Mouse (Mus musculus): ENCODE data around the gene Mpg. TPM values are rescaled to one million over a fixed set of nuclear protein-coding genes. Genes with fewer than 3 reads are reported as not detected.
A peak's percentile ranks its signal among the peaks of the same experiment; 100 is the strongest.

Mpg gene
- polyA plus RNA-seq, 1 experiment = 8.8 TPM

- no peak for TF ChIP-seq FLI1 (IDR thresholded peaks at IDR 0.05; ENCODE audit: low read length)
- TF ChIP-seq GATA1 (IDR thresholded peaks at IDR 0.05; ENCODE audit: borderline replicate concordance, low read length) = no peak
- peaks cover 5% of the 10 kb centered on the region for H3K36me3 ChIP-seq (replicated peaks; ENCODE audit: low read length)
- peaks cover 65% of the 10 kb centered on the region for H3K4me1 ChIP-seq
- peaks cover 12% of the 10 kb centered on the region; the same call in 1 of the 2 replicates for H3K9me3 ChIP-seq
- H3K4me3 ChIP-seq (replicated peaks) = peak overlapping the region; percentile 93
- peaks cover 76% of the 10 kb centered on the region for H3K27me3 ChIP-seq (replicated peaks)
Observed at GRCm38 (mm10) chr11:32220607-32221224, 5.6 kb upstream of the Mpg start.

GRCm38 (mm10) chr11:32221225-32221950, 4.9 kb upstream of the Mpg start:
- TF ChIP-seq GATA1 (IDR thresholded peaks at IDR 0.05; ENCODE audit: borderline replicate concordance, low read length) (no peak), FLI1 (IDR thresholded peaks at IDR 0.05; ENCODE audit: low read length) (no peak)
- H3K27me3 ChIP-seq (replicated peaks) = peaks cover 70% of the 10 kb centered on the region
- peaks cover 71% of the 10 kb centered on the region for H3K4me1 ChIP-seq
- no peaks in the 10 kb centered on the region for H3K36me3 ChIP-seq (replicated peaks; ENCODE audit: low read length)
- peaks cover 12% of the 10 kb centered on the region; the same call in 1 of the 2 replicates for H3K9me3 ChIP-seq
- H3K4me3 ChIP-seq (replicated peaks) = peak overlapping the region; percentile 93

- Histone ChIP-seq H3K4me1 (peaks cover 73% of the 10 kb centered on the region), H3K36me3 (replicated peaks; ENCODE audit: low read length) (no peaks in the 10 kb centered on the region), H3K27me3 (replicated peaks) (peaks cover 68% of the 10 kb centered on the region), H3K9me3 (peaks cover 12% of the 10 kb centered on the region; the same call in 1 of the 2 replicates), H3K4me3 (replicated peaks) (peak within 1 kb of the TSS; percentile 93)
- TF ChIP-seq FLI1 (IDR thresholded peaks at IDR 0.05; ENCODE audit: low read length) (no peak), GATA1 (IDR thresholded peaks at IDR 0.05; ENCODE audit: borderline replicate concordance, low read length) (no peak)
Observed at GRCm38 (mm10) chr11:32221951-32222409, 4.3 kb upstream of the Mpg start, which contains the start of gene Rhbdf1. Rhbdf1 (minus strand) TSS chr11:32222300.

GRCm38 (mm10) chr11:32222570-32223194, 3.6 kb upstream of the Mpg start:
- H3K4me1 ChIP-seq = peaks cover 80% of the 10 kb centered on the region
- peaks cover 64% of the 10 kb centered on the region for H3K27me3 ChIP-seq (replicated peaks)
- peak overlapping the region; percentile 93 for H3K4me3 ChIP-seq (replicated peaks)

GRCm38 (mm10) chr11:32223297-32223967, 2.9 kb upstream of the Mpg start:
- Histone ChIP-seq H3K4me1 (peaks cover 87% of the 10 kb centered on the region), H3K4me3 (replicated peaks) (peak overlapping the region; percentile 93), H3K9me3 (peaks cover 12% of the 10 kb centered on the region; the same call in 1 of the 2 replicates), H3K36me3 (replicated peaks; ENCODE audit: low read length) (peaks cover 10% of the 10 kb centered on the region), H3K27me3 (replicated peaks) (peaks cover 57% of the 10 kb centered on the region)
- TF ChIP-seq GATA1 (IDR thresholded peaks at IDR 0.05; ENCODE audit: borderline replicate concordance, low read length) (no peak), FLI1 (IDR thresholded peaks at IDR 0.05; ENCODE audit: low read length) (no peak)

More at GRCm38 (mm10) chr11:32222570-32223194, 3.6 kb upstream of the Mpg start:
- Histone ChIP-seq H3K36me3 (replicated peaks; ENCODE audit: low read length) (peaks cover 2% of the 10 kb centered on the region), H3K9me3 (peaks cover 12% of the 10 kb centered on the region; the same call in 1 of the 2 replicates)
- TF ChIP-seq GATA1 (IDR thresholded peaks at IDR 0.05; ENCODE audit: borderline replicate concordance, low read length) (no peak), FLI1 (IDR thresholded peaks at IDR 0.05; ENCODE audit: low read length) (no peak)

- peaks cover 21% of the 10 kb centered on the region for H3K36me3 ChIP-seq (replicated peaks; ENCODE audit: low read length)
- peaks cover 80% of the 10 kb centered on the region for H3K4me1 ChIP-seq
- no peak for TF ChIP-seq FLI1 (IDR thresholded peaks at IDR 0.05; ENCODE audit: low read length)
- TF ChIP-seq GATA1 (IDR thresholded peaks at IDR 0.05; ENCODE audit: borderline replicate concordance, low read length) = no peak
- peak overlapping the region; percentile 98 for H3K4me3 ChIP-seq (replicated peaks)
- peaks cover 12% of the 10 kb centered on the region; the same call in 1 of the 2 replicates for H3K9me3 ChIP-seq
- peaks cover 45% of the 10 kb centered on the region for H3K27me3 ChIP-seq (replicated peaks)
Observed at GRCm38 (mm10) chr11:32224468-32225139, 1.7 kb upstream of the Mpg start.

- H3K36me3 ChIP-seq (replicated peaks; ENCODE audit: low read length) = peaks cover 30% of the 10 kb centered on the region
- peak overlapping the region; percentile 98 for H3K4me3 ChIP-seq (replicated peaks)
- peaks cover 79% of the 10 kb centered on the region for H3K4me1 ChIP-seq
- peaks cover 12% of the 10 kb centered on the region; the same call in 1 of the 2 replicates for H3K9me3 ChIP-seq
- no peak for TF ChIP-seq GATA1 (IDR thresholded peaks at IDR 0.05; ENCODE audit: borderline replicate concordance, low read length)
- no peak for TF ChIP-seq FLI1 (IDR thresholded peaks at IDR 0.05; ENCODE audit: low read length)
- H3K27me3 ChIP-seq (replicated peaks) = peaks cover 36% of the 10 kb centered on the region
Observed at GRCm38 (mm10) chr11:32225222-32226104, 842 bp upstream of the Mpg start.

- Histone ChIP-seq H3K9me3 (peaks cover 12% of the 10 kb centered on the region; the same call in 1 of the 2 replicates), H3K4me1 (peaks cover 72% of the 10 kb centered on the region), H3K4me3 (replicated peaks) (peak overlapping the region; percentile 98), H3K36me3 (replicated peaks; ENCODE audit: low read length) (peaks cover 46% of the 10 kb centered on the region), H3K27me3 (replicated peaks) (peaks cover 21% of the 10 kb centered on the region)
- TF ChIP-seq GATA1 (IDR thresholded peaks at IDR 0.05; ENCODE audit: borderline replicate concordance, low read length) (no peak), FLI1 (IDR thresholded peaks at IDR 0.05; ENCODE audit: low read length) (no peak)
Observed at GRCm38 (mm10) chr11:32227041-32227440, 736 bp downstream of the Mpg start.

All from megakaryocyte, embryonic 14.5 days (primary cell).